Mouse (Mus musculus) G1E (cell line): ENCODE data around the gene Cd163.
"Not testable (repeated sequence)": the region's sequence is repeated elsewhere in the genome, so short reads cannot be mapped to it uniquely, and the experiment has no call there.

Source experiments
- CTCF ChIP-seq: IDR thresholded peaks from 2 replicates; pipeline ENCODE4 v1.5.1; 2012; ENCODE audit warnings: low read depth, low read length, inconsistent platforms, mixed read lengths
- GATA1 ChIP-seq: IDR thresholded peaks from 2 replicates; pipeline ENCODE4 v1.6.1; 2012; ENCODE audit warnings: borderline replicate concordance, low read length, inconsistent platforms, mixed read lengths
- GATA2 ChIP-seq: IDR thresholded peaks from 2 replicates; pipeline ENCODE4 v1.6.1; 2012; ENCODE audit warnings: low read depth, low read length, inconsistent platforms, borderline replicate concordance
- POLR2AphosphoS5 ChIP-seq: IDR thresholded peaks from 2 replicates; pipeline ENCODE4 v1.6.1; 2012; ENCODE audit warnings: low read depth, low read length, inconsistent platforms; ENCODE audit not compliant: insufficient replicate concordance
- TAL1 ChIP-seq: conservative IDR thresholded peaks from 2 replicates; pipeline ENCODE4 v1.6.1; 2012; ENCODE audit warnings: low read depth, low read length, inconsistent platforms, mixed read lengths

- TF ChIP-seq CTCF, GATA1, POLR2AphosphoS5, TAL1, GATA2: not testable (repeated sequence)
Observed at GRCm38 (mm10) chr6:124297378-124297777, 7.1 kb upstream of the Cd163 start.
